ENCODE assay signal across 21 mouse cellular contexts in genomic region chr8:106865354-106865753, GRCm38 (mm10). TPM values are rescaled to one million over a fixed set of nuclear protein-coding genes. Genes with fewer than 3 reads are reported as not detected.
A peak's percentile ranks its signal among the peaks of the same experiment; 100 is the strongest.
DNase-seq lines count a peak whose midpoint lies in the region; ATAC-seq and TF ChIP-seq lines count a peak whose summit lies in the region.
"Had no signal": no experiment of that assay in that cellular context is flagged by ENCODE, and none has a peak within 500 bp of the region (broad histone marks: within the 10 kb centered on the region; RNA-seq: fewer than 3 reads in every experiment).

No protein-coding gene starts in this region.

- H3K9ac ChIP-seq in forebrain, embryonic 14.5 days (ENCODE audit: low read length): no peak overlapping the region
- H3K9ac ChIP-seq in forebrain, embryonic 11.5 days (ENCODE audit: low read length): no peak overlapping the region
- H3K9ac ChIP-seq in stomach, postnatal 0 days (ENCODE audit: low read length): no peak overlapping the region
- H3K9ac ChIP-seq: embryonic facial prominence, embryonic 13.5 days had no signal

- no peak overlapping the region for H3K27ac ChIP-seq in forebrain, embryonic 14.5 days (ENCODE audit: low read depth, low read length)
- no peak overlapping the region for H3K27ac ChIP-seq in forebrain, embryonic 11.5 days (ENCODE audit: low read depth, low read length)
- H3K27ac ChIP-seq in stomach, postnatal 0 days (replicated peaks): no peak overlapping the region
- H3K27ac ChIP-seq: embryonic facial prominence, embryonic 13.5 days; kidney, postnatal 0 days had no signal

- WGBS in forebrain, embryonic 14.5 days: 65% methylated on average over 9 of the region's 9 CpGs
- WGBS in forebrain, embryonic 11.5 days: 84% methylated on average over 9 of the region's 9 CpGs
- 69% methylated on average over 9 of the region's 9 CpGs for WGBS in stomach, postnatal 0 days

- H3K4me3 ChIP-seq in forebrain, embryonic 14.5 days (ENCODE audit: low read depth, low read length): no peak overlapping the region
- no peak overlapping the region for H3K4me3 ChIP-seq in forebrain, embryonic 11.5 days (ENCODE audit: low read depth, low read length)
- no peak overlapping the region for H3K4me3 ChIP-seq in stomach, postnatal 0 days (ENCODE audit: low read depth, low read length)
- H3K4me3 ChIP-seq: embryonic facial prominence, embryonic 13.5 days had no signal

- peaks cover 16% of the 10 kb centered on the region for H3K27me3 ChIP-seq in forebrain, embryonic 14.5 days (replicated peaks; ENCODE audit: control insufficient read depth, insufficient read depth, low read length)
- H3K27me3 ChIP-seq in forebrain, embryonic 11.5 days (ENCODE audit: control insufficient read depth, insufficient read depth, low read length): peaks cover 3% of the 10 kb centered on the region; the same call in 1 of the 2 replicates
- no peaks in the 10 kb centered on the region for H3K27me3 ChIP-seq in stomach, postnatal 0 days (ENCODE audit: control insufficient read depth, insufficient read depth, low read length)
- H3K27me3 ChIP-seq: CH12.LX had no signal

- H3K4me2 ChIP-seq in forebrain, embryonic 14.5 days (ENCODE audit: low read length): no peak overlapping the region
- no peak overlapping the region for H3K4me2 ChIP-seq in forebrain, embryonic 11.5 days (ENCODE audit: low read depth, low read length, severe bottlenecking)
- H3K4me2 ChIP-seq in stomach, postnatal 0 days (replicated peaks; ENCODE audit: low read depth): no peak overlapping the region
- H3K4me2 ChIP-seq: embryonic facial prominence, embryonic 13.5 days; heart, embryonic 11.5 days; liver, embryonic 11.5 days had no signal

- no peak for TF ChIP-seq CTCF in stomach, postnatal 0 days (IDR thresholded peaks at IDR 0.05; ENCODE audit: low read depth)

- no peaks in the 10 kb centered on the region for H3K4me1 ChIP-seq in forebrain, embryonic 14.5 days (ENCODE audit: control insufficient read depth, insufficient read depth, low read length)
- peaks cover 5% of the 10 kb centered on the region; the same call in 1 of the 2 replicates for H3K4me1 ChIP-seq in forebrain, embryonic 11.5 days (replicated peaks; ENCODE audit: control insufficient read depth, insufficient read depth, low read length)
- no peaks in the 10 kb centered on the region; the same call in 1 of the 2 replicates for H3K4me1 ChIP-seq in stomach, postnatal 0 days (replicated peaks; ENCODE audit: control insufficient read depth, insufficient read depth)

- no peaks in the 10 kb centered on the region for H3K36me3 ChIP-seq in forebrain, embryonic 14.5 days (ENCODE audit: control insufficient read depth, insufficient read depth, low read length)
- H3K36me3 ChIP-seq in forebrain, embryonic 11.5 days (ENCODE audit: control insufficient read depth, insufficient read depth, low read length): no peaks in the 10 kb centered on the region
- H3K36me3 ChIP-seq in stomach, postnatal 0 days (ENCODE audit: control insufficient read depth, insufficient read depth, low read length): no peaks in the 10 kb centered on the region
- H3K36me3 ChIP-seq: embryonic facial prominence, embryonic 13.5 days had no signal

- peak; percentile 77 for ATAC-seq in forebrain, embryonic 14.5 days
- ATAC-seq in forebrain, embryonic 11.5 days (replicated peaks; ENCODE audit: low FRiP score): no peak
- 0 out of 2 replicates have a peak, but pooled peaks have one; percentile 21 for ATAC-seq in stomach, postnatal 0 days (ENCODE audit: low FRiP score, low TSS enrichment)
- ATAC-seq: midbrain, embryonic 16.5 days had no signal

- peak; percentile 56 for DNase-seq in forebrain, embryonic 14.5 days (ENCODE audit: low spot score)
- DNase-seq in forebrain, embryonic 11.5 days (ENCODE audit: low spot score): no peak
- DNase-seq in layer of hippocampus, adult 9-11 months: peak; percentile 43
- no peak for DNase-seq in layer of hippocampus, postnatal 36 days
- DNase-seq in cerebellum, adult 9-11 months: peak; percentile 42
- DNase-seq in stomach, postnatal 0 days (ENCODE audit: low spot score): no peak
- no peak for DNase-seq in embryo, embryonic 10.5 days (ENCODE audit: low spot score)
- DNase-seq: adrenal gland, postnatal 25 days; heart, postnatal 10 days; kidney, adult 18-20 months; lung, adult 18-20 months; lung, postnatal 14 days; right cerebral cortex, postnatal 14 days; spleen, adult 18-20 months had no signal

- TF ChIP-seq EP300 in stomach, postnatal 0 days (optimal IDR thresholded peaks at IDR 0.05): no peak

- no peaks in the 10 kb centered on the region for H3K9me3 ChIP-seq in forebrain, embryonic 14.5 days (replicated peaks; ENCODE audit: control insufficient read depth, low read length)
- no peaks in the 10 kb centered on the region for H3K9me3 ChIP-seq in forebrain, embryonic 11.5 days (ENCODE audit: control insufficient read depth, low read length)
- no peaks in the 10 kb centered on the region for H3K9me3 ChIP-seq in stomach, postnatal 0 days (ENCODE audit: control insufficient read depth, low read length)
- H3K9me3 ChIP-seq: embryonic facial prominence, embryonic 13.5 days had no signal

RNA-seq across cellular contexts. Expression of gene Has3, which starts 4.7 kb away (rescaled TPM):
- 1.4 and 1.8 TPM in 2 replicates for polyA plus RNA-seq in forebrain, embryonic 14.5 days (2014; fragmentation: Nextera tagmentation; extraction: Ambion mirVana)
- 0.29 and 0.95 TPM in 2 replicates for polyA plus RNA-seq in forebrain, embryonic 11.5 days (2014; fragmentation: Nextera tagmentation; extraction: Ambion mirVana)
- 1 to 10 TPM; 1.5 to 1.9 TPM for total RNA-seq in layer of hippocampus, postnatal 36 days (2021)
- polyA plus RNA-seq in stomach, postnatal 0 days (2015; fragmentation: Nextera tagmentation; extraction: Ambion mirVana): 0.28 and 0.40 TPM in 2 replicates
- total RNA-seq: megakaryocyte, adult 5-6 weeks had no signal

RNA-seq across cellular contexts. Expression of gene Utp4, which starts 28.1 kb away (rescaled TPM):
- 52.7 and 55.2 TPM in 2 replicates for polyA plus RNA-seq in forebrain, embryonic 14.5 days (2014; fragmentation: Nextera tagmentation; extraction: Ambion mirVana)
- polyA plus RNA-seq in forebrain, embryonic 11.5 days (2014; fragmentation: Nextera tagmentation; extraction: Ambion mirVana): 79.6 and 80.9 TPM in 2 replicates
- 10 to 100 TPM; 41.0 to 43.5 TPM for total RNA-seq in layer of hippocampus, postnatal 36 days (2021)
- 30.4 and 33.7 TPM in 2 replicates for polyA plus RNA-seq in stomach, postnatal 0 days (2015; fragmentation: Nextera tagmentation; extraction: Ambion mirVana)

Comparison
In these comparisons a context has a peak if more than half of its experiments do, and no peak if none do; other contexts are left out.
1. DNase-seq: peak in forebrain, embryonic 14.5 days (single experiment), layer of hippocampus, adult 9-11 months (single experiment) and cerebellum, adult 9-11 months (single experiment); none in forebrain, embryonic 11.5 days (single experiment), layer of hippocampus, postnatal 36 days (0 of 2), stomach, postnatal 0 days (single experiment) and embryo, embryonic 10.5 days (single experiment).